Mouse (Mus musculus) embryonic stem cell, embryonic (primary cell): ENCODE measurements around the gene Tbx19.

Experiments used
- CTCF ChIA-PET, 4 experiments: fragments of 300-600 bp in 2 of 4; fragments of 350-600 bp in 2 of 4; sonication (Branson Sonifier 250); formaldehyde crosslinking; loops; one replicate each; lab custom pipeline; 2022; ENCODE audit warnings: inconsistent platforms in 2 of 4; lab: Charles Lee
- POLR2A ChIA-PET, 4 experiments: fragments of 300-600 bp in 2 of 4; fragments of 350-600 bp in 2 of 4; sonication (Branson Sonifier 250); formaldehyde crosslinking; loops; one replicate each; lab custom pipeline; 2022; ENCODE audit warnings: antibody characterized with exemption in 4 of 4, inconsistent platforms in 1 of 4; lab: Charles Lee

The Tbx19 gene

DNA sequence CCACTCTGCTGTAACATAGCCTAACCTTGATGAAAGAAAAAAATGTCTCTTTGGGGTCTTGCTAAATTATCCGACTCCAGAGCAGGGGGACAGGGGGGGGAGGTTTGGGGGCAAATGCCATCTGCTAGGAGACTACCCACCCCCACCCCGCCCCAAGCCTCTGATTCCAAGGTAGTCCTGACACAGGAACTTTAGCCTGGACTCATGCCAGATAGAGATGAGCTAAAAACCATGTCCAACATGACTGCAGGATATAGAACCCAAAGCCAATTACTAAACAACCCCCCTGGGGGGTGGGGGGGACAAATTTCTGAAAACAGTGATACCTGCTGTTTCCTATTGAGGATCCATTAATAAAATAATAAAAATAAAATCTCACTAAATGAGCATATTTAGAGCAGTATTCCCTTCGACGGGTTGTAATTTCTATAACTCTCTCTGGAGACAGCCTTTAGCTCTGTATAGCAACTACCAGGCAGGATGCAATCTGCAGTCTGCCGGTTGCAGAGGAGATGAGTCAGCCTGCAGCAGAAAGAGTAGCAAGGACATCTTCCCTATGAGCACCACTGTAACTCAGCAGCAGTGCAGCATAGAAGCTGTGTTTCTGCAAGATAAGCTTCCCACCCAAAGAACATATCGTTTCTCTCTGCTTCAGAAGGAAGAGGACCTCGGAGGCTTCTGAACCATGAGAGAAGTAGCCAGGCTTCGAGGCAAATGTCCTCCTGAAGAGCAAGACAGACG is 55.1 kb downstream of the Tbx19 start:
- ChIA-PET POLR2A (interaction anchor here in 1 of 4 experiments (0.6 kb wide), 1 partner anchor 530 kb away, joined by 3 read pairs; no protein-coding TSS in a partner anchor), CTCF (interaction anchor here in 2 of 4 experiments (0.5 to 2.1 kb wide), 3 partner anchors 9 to 288 kb away, joined by 5 to 19 read pairs (median 11); no protein-coding TSS in a partner anchor)

DNA sequence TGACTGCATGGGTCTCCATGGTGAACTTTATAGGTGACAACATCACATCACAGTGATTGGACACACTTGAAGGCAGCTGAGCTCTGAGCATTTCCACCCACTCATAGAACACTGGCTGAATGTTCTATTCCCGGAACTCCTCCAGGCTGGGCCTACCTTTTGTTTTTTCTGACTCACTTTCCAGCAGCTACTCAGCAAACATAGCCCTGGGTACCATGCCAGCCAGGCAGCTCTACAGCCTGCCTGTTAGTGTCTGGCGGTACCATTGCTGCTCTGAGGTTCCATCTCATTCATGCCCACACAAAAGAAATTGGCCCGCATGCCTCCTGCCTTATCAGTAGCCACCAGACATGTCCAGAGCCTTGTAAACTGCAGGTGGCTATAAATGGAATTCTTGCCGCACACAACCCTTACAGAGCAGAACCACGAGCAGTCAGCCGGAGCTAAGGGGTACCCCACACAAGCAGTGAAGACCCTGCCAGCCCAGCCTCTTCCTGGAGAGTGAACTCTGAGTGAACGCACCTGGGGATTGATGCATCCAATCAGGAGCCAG is 55.8 kb downstream of the Tbx19 start:
- ChIA-PET POLR2A (interaction anchor here in 1 of 4 experiments (0.6 kb wide), 1 partner anchor 529 kb away, joined by 3 read pairs; no protein-coding TSS in a partner anchor), CTCF (interaction anchor here in 2 of 4 experiments (0.5 to 2.1 kb wide), 2 partner anchors 9 to 289 kb away, joined by 5 to 19 read pairs; no protein-coding TSS in a partner anchor)

DNA sequence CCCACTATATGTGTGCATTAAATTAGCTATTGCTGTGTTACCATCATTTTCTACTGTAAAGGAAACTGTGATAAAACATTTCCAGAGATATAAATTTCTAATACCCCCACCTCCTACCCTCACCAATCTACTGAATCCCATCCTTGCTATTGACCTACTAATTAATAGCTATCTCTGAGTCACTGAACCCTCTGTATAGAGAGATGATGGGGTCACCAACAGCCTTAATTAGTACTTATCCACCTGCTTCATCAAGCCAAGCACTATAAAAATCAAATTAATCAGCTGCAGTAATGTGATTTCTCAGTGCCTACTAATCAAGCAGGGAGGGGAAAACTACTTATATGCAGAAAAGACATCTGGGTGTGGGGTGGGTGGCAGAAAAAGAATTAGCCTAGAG is 61.0 kb downstream of the Tbx19 start:
- POLR2A ChIA-PET, result no interaction called here
- CTCF ChIA-PET, result no interaction called here

DNA sequence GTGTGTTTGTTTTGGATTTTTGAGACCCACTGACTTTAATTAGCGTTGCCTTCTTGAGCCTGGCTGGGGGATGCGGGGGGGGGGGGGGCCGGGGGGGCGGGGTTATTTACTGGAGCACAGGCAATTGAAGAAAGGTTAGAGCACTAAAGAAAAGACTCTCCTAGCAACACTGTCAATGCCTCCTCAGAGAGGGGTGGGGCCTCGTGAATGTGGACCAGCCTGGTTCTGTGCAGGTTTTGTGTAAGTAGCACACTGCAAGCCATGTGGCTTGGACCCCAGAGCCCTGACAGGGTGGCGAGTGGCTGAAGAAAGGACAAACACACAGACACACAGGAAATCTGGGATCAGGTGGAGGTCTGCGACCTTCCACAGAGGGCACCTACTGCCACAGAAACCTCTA is 65.7 kb downstream of the Tbx19 start:
- POLR2A ChIA-PET, result no interaction called here
- CTCF ChIA-PET, result interaction anchor here in 1 of 4 experiments (0.8 kb wide), 1 partner anchor 37 kb away, joined by 3 read pairs; no protein-coding TSS in a partner anchor

DNA sequence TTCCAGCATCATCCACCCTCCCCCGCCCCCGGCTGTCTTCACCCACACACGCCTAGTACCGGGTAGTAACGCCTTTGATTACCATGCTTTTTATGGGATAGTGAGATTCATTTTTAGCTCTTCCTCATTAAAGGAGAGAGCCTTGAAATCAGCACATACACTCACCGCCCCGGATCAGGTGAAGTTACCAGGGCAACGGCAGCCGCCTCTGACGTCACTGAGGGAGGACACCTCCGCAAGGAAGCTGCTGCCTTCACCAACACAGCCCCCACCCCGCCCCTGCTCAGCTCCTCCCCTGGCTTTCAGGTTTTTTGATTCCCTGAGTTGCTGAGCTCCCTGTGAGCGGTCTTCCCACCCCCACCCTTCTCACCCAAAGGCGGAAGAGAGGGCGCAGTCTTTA is 68.9 kb downstream of the Tbx19 start:
- POLR2A ChIA-PET, result interaction anchor here in 2 of 4 experiments (0.6 to 0.9 kb wide), 2 partner anchors 29 to 784 kb away, joined by 3 to 9 read pairs; partner anchors contain the start of gene Blzf1 (in 1 of the 2)
- CTCF ChIA-PET, result interaction anchor here in 2 of 4 experiments (1.0 to 1.3 kb wide), 3 partner anchors 28 to 41 kb away, joined by 3 to 5 read pairs (median 4); no protein-coding TSS in a partner anchor

DNA sequence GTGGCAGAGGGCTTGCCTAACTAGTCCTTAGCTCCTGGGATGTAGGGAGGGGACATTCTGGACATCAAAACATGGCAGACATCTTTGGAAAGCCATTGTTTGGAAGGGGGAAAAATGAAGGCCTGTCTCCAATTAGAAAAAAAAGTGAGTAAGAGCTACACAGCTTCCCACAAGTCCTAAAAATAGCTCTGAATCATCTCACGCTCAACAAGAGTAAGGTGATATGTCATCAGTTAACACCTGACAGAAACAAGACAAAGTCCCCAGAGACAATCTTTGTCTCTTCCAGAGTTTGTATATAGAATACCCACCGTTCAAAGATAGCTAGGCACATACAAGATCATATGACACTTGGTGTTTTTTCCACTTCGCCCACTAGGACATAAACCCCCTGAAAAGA is 71.0 kb downstream of the Tbx19 start:
- ChIA-PET CTCF (no interaction called here), POLR2A (no interaction called here)
